Mouse (Mus musculus): ENCODE data around the gene Csnk2b. TPM values are rescaled to one million over a fixed set of nuclear protein-coding genes. Genes with fewer than 3 reads are reported as not detected.

Gene Csnk2b
- total RNA-seq (2023), result 100 to 1,000 TPM; 171 to 190 TPM

GRCm38 (mm10) chr17:35121871-35122303, at the start of gene Csnk2b:
Csnk2b (minus strand) TSS chr17:35122053.

GRCm38 (mm10) chr17:35164568-35165450, 43.0 kb upstream of the Csnk2b start, which contains the start of gene Prrc2a:
Prrc2a (minus strand) TSS chr17:35164897.

GRCm38 (mm10) chr17:35134801-35135590, 13.1 kb upstream of the Csnk2b start, which contains the start of gene Bag6:
Bag6 (plus strand) TSS chr17:35135178.

GRCm38 (mm10) chr17:35131500-35132173, 9.8 kb upstream of the Csnk2b start, which contains the start of gene Apom:
Apom (minus strand) TSS chr17:35132050.

GRCm38 (mm10) chr17:35126206-35126611, 4.4 kb upstream of the Csnk2b start, which contains the start of gene D17H6S53E:
D17H6S53E (plus strand) TSS chr17:35126373.

GRCm38 (mm10) chr17:35121143-35121799, 582 bp downstream of the Csnk2b start, which contains the start of gene Gpank1:
Gpank1 (plus strand) TSS chr17:35121455.

GRCm38 (mm10) chr17:35115046-35116019, 6.5 kb downstream of the Csnk2b start, which contains the start of gene Ly6g5b:
Ly6g5b (minus strand) TSS chr17:35115428.

GRCm38 (mm10) chr17:35108097-35108496, 13.8 kb downstream of the Csnk2b start, which contains the start of gene Ly6g5c:
Ly6g5c (plus strand) TSS chr17:35108279.

GRCm38 (mm10) chr17:35088825-35089644, 32.8 kb downstream of the Csnk2b start, which contains the start of gene Abhd16a:
Abhd16a (plus strand) TSS chr17:35089263.

GRCm38 (mm10) chr17:35085208-35085865, 36.5 kb downstream of the Csnk2b start, which contains the start of gene Ly6g6f:
Ly6g6f (minus strand) TSS chr17:35085610.

GRCm38 (mm10) chr17:35077786-35078233, 44.0 kb downstream of the Csnk2b start, which contains the start of gene Ly6g6d:
Ly6g6d (minus strand) TSS chr17:35078065.

GRCm38 (mm10) chr17:35076507-35077176, 45.2 kb downstream of the Csnk2b start, which contains the start of gene Ly6g6e:
Ly6g6e (plus strand) TSS chr17:35076902.

Other genes starting within 250 kb of the Csnk2b start
- 1 to 10 TPM; 2.7 to 2.8 TPM for gene Zbtb12, start 242.6 kb downstream of the Csnk2b start, total RNA-seq (2023)
- not detected for gene Gm20547, start 240.0 kb downstream of the Csnk2b start, total RNA-seq (2023)
- gene C2, start 223.8 kb downstream of the Csnk2b start, total RNA-seq (2023), result 1 to 10 TPM in 1 of 2 experiments, under 1 TPM in 1; 0.22 to 1.6 TPM
- gene Ehmt2, start 223.6 kb downstream of the Csnk2b start, total RNA-seq (2023), result 10 to 100 TPM; 58.0 to 71.6 TPM
- under 1 TPM in 1 of 2 experiments, not detected in 1; 0.24 TPM for gene Slc44a4, start 207.6 kb downstream of the Csnk2b start, total RNA-seq (2023)
- 10 to 100 TPM; 71.5 to 75.3 TPM for gene Neu1, start 190.8 kb downstream of the Csnk2b start, total RNA-seq (2023)
- gene Hspa1b, start 162.8 kb downstream of the Csnk2b start, total RNA-seq (2023), result 10 to 100 TPM in 1 of 2 experiments, 1 to 10 TPM in 1; 6.4 to 28.6 TPM
- gene Gm20481, start 152.1 kb downstream of the Csnk2b start, total RNA-seq (2023), result not detected
- 10 to 100 TPM; 14.6 to 41.1 TPM for gene Hspa1a, start 149.9 kb downstream of the Csnk2b start, total RNA-seq (2023)
- not detected for gene Hspa1l, start 149.3 kb downstream of the Csnk2b start, total RNA-seq (2023)
- gene Lsm2, start 140.2 kb downstream of the Csnk2b start, total RNA-seq (2023), result 10 to 100 TPM; 29.9 to 39.2 TPM
- gene Vars, start 121.1 kb downstream of the Csnk2b start, total RNA-seq (2023), result 10 to 100 TPM; 61.3 to 70.3 TPM
- gene Vwa7, start 105.5 kb downstream of the Csnk2b start, total RNA-seq (2023), result not detected
- gene Sapcd1, start 94.0 kb downstream of the Csnk2b start, total RNA-seq (2023), result under 1 TPM; 0.82 to 0.84 TPM
- 1 to 10 TPM; 6.7 to 8.8 TPM for gene Msh5, start 75.3 kb downstream of the Csnk2b start, total RNA-seq (2023)
- 100 to 1,000 TPM; 271 to 302 TPM for gene Clic1, start 72.1 kb downstream of the Csnk2b start, total RNA-seq (2023)
- 1 to 10 TPM; 3.4 to 4.6 TPM for gene Ddah2, start 63.0 kb downstream of the Csnk2b start, total RNA-seq (2023)
- gene Ly6g6c, start 56.7 kb downstream of the Csnk2b start, total RNA-seq (2023), result not detected
- under 1 TPM; 0.64 to 0.93 TPM for gene Mpig6b, start 55.9 kb downstream of the Csnk2b start, total RNA-seq (2023)
- not detected for gene Ly6g6e, start 45.2 kb downstream of the Csnk2b start, total RNA-seq (2023)
- not detected for gene Ly6g6d, start 44.0 kb downstream of the Csnk2b start, total RNA-seq (2023)
- gene Ly6g6f, start 36.4 kb downstream of the Csnk2b start, total RNA-seq (2023), result under 1 TPM; 0.31 to 0.55 TPM
- 10 to 100 TPM; 48.8 to 54.6 TPM for gene Abhd16a, start 32.8 kb downstream of the Csnk2b start, total RNA-seq (2023)
- not detected for gene Ly6g5c, start 13.8 kb downstream of the Csnk2b start, total RNA-seq (2023)
- 10 to 100 TPM; 15.2 to 16.0 TPM for gene Ly6g5b, start 6.6 kb downstream of the Csnk2b start, total RNA-seq (2023)
- gene Gpank1, start 598 bp downstream of the Csnk2b start, total RNA-seq (2023), result 10 to 100 TPM; 25.6 to 26.4 TPM
- gene D17H6S53E, start 4.3 kb upstream of the Csnk2b start, total RNA-seq (2023), result 10 to 100 TPM; 17.0 to 23.1 TPM
- gene Apom, start 10.0 kb upstream of the Csnk2b start, total RNA-seq (2023), result not detected
- gene Bag6, start 13.1 kb upstream of the Csnk2b start, total RNA-seq (2023), result 100 to 1,000 TPM; 245 to 298 TPM
- gene Prrc2a, start 42.8 kb upstream of the Csnk2b start, total RNA-seq (2023), result 100 to 1,000 TPM; 187 TPM
- 10 to 100 TPM; 15.4 to 17.4 TPM for gene Aif1, start 54.0 kb upstream of the Csnk2b start, total RNA-seq (2023)
- gene Lst1, start 66.4 kb upstream of the Csnk2b start, total RNA-seq (2023), result 100 to 1,000 TPM; 614 to 632 TPM
- gene Ltb, start 72.4 kb upstream of the Csnk2b start, total RNA-seq (2023), result 10 to 100 TPM; 89.3 to 97.8 TPM
- 10 to 100 TPM; 62.5 to 72.6 TPM for gene Tnf, start 80.0 kb upstream of the Csnk2b start, total RNA-seq (2023)
- under 1 TPM in 1 of 2 experiments, not detected in 1; 0.26 TPM for gene Lta, start 83.3 kb upstream of the Csnk2b start, total RNA-seq (2023)
- gene Gm16181, start 98.8 kb upstream of the Csnk2b start, total RNA-seq (2023), result under 1 TPM in 1 of 2 experiments, not detected in 1; 0.75 TPM
- 1 to 10 TPM; 2.2 to 3.4 TPM for gene Atp6v1g2, start 111.6 kb upstream of the Csnk2b start, total RNA-seq (2023)
- gene Nfkbil1, start 113.7 kb upstream of the Csnk2b start, total RNA-seq (2023), result 10 to 100 TPM; 21.5 to 22.1 TPM
- gene Ddx39b, start 119.7 kb upstream of the Csnk2b start, total RNA-seq (2023), result 100 to 1,000 TPM; 206 to 207 TPM
- 1,000 to 10,000 TPM; 1,338 to 1,458 TPM for gene H2-D1, start 140.7 kb upstream of the Csnk2b start, total RNA-seq (2023)
- 1 to 10 TPM; 5.6 to 6.6 TPM for gene H2-Q1, start 198.4 kb upstream of the Csnk2b start, total RNA-seq (2023)
- 1 to 10 TPM; 6.4 to 7.1 TPM for gene H2-Q2, start 220.2 kb upstream of the Csnk2b start, total RNA-seq (2023)

Data from neutrophil, adult 59 days (primary cell).